Mouse (Mus musculus): ENCODE data around the gene Coq5.

Gene Coq5

DNA sequence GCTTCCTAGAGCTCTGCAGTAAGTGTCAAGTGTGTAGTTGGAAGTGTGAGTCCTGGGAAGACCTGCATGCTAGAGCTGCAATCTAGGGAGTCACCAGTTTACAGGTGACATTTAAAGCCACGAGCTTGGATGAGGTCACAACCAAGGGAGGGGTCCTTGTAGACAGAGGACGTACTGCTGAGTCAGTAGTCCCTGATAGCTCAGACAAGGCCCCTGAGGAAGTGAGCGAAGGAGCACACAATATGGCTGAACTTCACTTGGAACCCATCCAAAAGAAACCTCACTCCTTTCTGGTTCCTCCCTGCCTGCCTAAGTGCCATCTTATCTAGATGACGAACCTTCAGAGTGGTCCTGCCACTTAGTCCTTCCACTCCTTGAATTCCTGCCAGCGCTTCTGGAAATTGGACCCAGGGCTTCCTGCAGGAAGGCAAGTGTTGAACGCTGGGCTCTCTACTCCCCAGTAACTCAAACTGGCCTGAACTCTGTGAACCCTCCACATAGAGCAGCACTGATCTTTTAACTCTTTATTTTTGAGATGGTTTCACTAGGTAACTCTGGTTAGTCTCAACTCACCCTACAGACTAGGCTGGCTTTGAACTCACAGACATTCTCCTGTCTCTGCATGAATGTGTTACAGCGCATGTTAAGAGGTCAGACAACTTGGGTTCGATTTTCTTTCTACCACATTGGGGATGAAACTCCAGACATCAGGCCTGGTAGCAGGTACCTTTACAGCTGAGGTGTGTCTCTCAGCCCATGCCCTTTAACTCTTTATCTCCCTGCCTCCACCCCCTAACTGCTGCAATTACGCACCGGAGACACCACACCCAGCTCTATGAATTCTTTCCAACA, 33.6 kb downstream of the Coq5 start:
- no peak for DNase-seq (ENCODE audit: low spot score)

DNA sequence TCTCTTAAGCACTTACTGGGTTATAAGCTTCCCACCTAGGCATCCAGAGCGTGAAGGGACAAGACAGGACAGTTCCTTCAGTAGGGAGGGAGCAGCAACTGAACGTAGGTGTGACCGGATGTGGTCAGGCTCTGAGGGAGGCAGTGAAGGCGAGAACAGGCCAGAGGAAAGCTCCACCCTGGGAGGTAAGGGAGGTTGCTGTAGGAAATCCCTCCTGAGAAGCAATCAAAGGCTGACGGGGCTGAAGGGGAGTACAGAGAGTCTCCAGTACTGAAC, 34.1 kb downstream of the Coq5 start:
- no peak for DNase-seq (ENCODE audit: low spot score)

DNA sequence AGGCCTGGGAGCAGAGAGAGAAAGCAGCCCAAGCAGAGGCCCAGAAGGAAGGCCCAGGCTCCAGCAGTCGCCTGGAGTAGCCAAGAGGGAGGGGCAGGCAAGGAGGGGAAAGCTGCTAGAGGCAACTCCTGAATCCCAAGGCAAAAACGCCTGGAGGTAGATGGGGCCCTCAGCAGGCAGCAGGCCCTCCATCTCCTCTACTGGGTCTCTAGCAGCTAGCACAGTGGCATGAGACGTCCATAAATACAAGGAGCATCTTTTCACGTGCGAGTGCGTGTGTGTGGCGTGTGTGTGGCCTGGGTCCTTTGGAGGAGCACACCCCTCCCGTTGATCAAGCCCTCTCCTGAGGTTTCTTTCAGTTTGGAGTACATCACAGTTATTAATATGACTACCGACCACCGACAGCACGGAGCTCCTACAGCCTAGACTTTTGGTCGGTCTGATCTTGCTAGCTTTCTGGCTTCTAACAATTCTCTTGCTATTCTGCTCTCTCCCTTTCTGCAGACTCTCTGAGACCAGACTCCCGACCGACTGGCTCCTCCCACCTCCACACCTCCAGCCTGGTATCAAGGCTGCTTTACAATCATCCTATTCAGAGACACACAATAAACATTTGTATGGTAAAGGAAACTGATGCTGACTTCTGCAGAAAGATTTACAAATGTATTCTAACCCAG, 37.6 kb downstream of the Coq5 start:
- DNase-seq (ENCODE audit: low spot score) = no peak

DNA sequence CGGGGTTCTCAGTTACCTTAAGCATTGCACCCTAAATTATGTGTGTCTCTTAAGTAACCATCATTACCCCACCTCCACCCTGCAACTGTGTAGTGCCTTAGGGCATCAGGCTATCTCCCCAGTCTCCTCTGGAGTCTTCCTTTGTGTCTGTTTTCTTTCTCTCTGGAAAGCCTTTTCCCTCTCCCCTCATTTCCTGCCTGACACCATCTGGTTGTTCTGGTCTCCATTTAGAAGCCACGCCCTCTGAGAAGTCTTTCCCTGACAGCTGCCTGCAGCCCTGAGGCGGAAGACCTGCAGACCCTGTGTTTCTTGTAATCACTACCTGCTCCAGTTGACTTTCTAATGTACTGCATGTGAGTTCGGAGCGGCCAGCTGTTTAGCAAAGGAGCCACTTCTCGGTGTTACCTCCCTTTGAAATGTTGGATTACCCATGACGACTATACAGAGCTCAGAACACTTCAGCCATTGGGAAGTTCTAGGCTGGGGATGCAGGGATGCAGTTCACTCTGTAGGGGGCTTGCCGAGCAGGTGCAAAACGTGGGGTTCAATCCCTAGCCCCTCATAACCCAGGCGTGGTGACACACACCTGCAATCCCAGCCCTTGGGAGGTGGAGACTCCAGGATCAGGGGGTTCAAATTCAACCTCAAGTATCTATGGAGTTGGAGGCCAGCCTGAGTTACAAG, 38.3 kb downstream of the Coq5 start:
- no peak for DNase-seq (ENCODE audit: low spot score)

DNA sequence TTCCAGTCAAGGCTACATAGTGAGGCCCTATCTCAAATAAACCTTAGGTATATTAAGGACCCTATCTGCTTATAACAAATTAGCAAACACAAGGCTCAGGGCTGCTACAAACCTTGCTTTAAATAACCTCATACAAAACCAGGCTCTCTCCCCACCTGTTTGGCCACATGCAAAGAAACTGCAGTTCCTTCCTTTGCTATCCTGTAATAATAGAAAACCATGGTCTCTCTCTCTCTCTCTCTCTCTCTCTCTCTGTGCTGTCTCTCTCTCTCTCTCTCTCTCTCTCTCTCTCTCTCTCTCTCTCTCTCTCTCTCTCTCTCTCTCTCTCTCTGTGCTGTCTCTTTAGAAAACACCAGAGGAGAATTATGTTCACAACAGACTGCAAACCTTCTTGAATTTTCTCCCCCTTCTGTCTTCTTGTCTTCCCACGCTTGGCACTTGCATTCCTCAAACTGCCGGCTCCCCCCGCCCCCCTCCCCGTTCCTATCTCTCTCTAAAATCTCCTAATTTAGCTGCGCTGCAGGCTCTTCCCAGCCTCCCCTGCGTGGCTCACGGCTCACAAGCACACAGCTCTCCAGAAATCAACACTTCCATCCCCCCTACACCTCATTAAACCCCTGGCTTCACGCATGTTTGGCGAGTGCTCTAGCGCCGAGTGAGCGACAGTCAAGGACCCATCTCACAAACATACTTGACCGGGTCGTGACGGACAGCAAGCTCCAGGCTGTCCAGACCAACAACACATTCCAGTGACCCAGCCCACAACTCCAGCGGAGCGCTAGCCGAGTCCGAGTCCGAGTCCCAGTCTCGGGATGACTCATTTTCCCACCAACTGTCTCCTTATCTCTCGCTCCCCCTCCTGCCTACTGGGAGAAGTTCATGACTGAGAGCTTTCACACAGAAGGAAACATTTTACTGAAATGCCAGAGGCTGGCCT, 39.8 kb downstream of the Coq5 start:
- peak; percentile 52 for DNase-seq (ENCODE audit: low spot score)

DNA sequence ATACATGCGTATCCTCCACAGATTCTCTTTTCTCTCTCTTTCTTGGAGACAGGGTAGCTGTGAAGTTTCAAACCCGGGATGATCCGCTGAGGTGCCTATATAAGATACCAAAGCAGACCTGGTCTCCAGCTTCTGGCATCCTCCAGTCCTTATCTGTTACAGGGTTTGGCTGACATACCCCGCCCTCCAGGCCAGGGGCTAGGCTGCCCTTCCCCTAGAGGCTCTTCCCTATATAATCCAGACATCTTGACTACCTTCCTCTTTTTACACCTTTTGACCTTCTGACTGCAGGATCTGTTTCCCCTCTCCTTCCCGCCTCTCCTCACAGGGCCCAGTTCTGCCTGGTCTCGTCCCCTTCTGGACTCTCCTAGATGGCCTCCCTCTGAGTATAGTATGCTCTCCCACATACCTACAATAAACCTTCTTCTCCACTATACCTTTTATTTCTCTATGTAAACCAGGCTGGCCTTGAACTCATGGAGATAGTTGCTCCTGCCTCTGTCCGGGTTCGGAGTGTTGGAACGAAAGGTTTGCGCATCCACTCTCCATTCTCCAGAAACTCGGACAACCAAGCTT, 46.9 kb downstream of the Coq5 start:
- DNase-seq (ENCODE audit: low spot score) = no peak

DNA sequence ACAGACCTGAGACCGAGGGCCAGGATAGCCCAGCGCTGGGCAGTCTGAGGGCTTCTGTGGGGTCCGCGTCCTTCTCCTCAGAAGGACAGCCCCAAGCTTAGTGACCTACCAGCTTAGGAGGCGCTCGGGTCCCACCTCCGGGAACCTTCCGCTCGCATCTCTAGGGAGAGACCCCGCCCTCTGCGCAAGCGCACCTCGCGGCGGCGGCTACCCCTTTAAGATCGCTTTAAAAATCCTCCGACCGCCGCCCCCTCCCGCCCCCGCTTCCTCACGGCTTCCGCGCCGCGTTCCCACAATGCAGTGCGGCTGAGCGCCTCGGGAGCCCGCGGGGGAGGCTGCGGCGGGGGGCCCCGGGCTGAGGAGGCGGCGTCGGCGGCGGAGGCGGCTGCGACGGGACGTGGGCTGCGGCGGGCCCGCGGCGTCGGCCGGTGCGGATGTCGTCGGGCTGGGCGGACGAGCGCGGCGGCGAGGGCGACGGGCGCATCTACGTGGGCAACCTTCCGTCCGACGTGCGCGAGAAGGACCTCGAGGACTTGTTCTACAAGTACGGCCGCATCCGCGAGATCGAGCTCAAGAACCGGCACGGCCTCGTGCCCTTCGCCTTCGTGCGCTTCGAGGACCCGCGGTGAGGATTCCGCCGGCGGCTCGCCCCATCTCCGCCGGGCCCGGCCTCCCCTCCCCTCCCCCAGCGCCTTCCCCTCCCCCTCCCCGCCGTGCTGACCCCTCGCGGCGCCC, 47.6 kb downstream of the Coq5 start, which contains the start of gene Srsf9:
Gene Srsf9 (plus strand): TSS at position 303 of the 735 bp plus-strand sequence.
- peak; percentile 96 for DNase-seq (ENCODE audit: low spot score)

DNA sequence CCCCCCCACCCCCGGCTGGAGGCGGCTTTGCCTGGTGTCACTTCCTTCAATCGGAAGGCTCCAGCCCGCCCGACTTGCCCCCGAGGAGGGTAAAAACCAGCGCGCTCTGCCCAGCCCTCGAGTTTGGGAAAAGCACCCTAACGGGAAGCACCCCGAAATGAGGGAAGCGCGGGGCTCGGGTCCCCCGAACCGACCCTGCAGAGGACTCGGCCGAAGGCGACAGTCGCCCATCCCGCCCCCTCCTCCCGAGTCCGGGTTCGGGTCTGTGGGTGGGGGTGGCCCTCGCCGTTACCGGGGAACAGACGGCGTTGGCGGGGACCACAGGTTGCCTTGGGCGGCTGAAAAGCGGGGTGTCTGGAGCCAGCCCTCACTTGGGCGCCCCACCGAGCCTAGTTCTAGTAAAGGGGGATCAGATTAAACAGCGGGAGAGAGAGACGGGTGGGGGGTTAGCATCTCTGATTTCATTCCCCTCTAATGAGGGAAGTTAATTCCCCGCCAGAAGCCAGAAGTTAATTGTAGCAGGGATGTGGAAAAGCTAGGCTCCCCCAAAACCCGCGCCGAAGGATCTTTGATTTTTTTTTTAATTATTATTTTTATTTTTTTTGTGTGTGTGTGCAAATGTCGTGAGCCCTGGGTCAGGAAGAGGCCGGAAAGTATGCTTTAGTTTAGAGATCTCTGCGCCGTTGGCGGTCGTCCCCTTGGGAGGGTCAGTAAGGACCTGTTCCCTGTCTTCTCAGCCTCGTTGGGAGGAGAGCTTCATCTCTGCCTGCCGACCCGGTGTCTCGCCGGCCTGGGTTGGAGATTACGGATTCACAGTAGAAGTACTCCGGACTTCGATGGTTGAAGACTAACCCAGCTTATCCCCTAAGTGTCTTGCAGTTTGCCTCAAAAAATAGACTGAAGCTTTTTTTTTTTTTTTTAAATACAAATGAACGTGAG, 48.4 kb downstream of the Coq5 start:
- DNase-seq (ENCODE audit: low spot score) = peak; percentile 24

DNA sequence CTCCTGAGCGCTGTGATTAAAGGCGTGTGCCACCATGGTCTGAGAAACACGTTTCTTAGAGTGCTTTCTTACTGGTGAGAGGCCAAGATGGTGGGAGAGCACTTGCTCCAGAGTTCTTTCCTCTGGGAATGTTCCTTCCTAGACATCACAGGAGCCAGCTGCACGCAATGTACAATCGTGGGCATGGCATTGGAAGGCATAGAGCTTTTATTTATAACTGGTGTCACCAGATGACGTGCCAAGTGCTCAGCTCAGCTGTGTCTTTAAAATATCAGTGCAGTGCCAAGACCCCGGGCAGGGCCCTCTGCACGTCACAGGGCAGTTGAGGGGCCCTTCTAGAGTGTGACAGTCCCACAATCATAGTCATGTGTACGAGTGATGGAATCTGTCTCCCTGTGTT, 51.5 kb downstream of the Coq5 start:
- no peak for DNase-seq (ENCODE audit: low spot score)

DNA sequence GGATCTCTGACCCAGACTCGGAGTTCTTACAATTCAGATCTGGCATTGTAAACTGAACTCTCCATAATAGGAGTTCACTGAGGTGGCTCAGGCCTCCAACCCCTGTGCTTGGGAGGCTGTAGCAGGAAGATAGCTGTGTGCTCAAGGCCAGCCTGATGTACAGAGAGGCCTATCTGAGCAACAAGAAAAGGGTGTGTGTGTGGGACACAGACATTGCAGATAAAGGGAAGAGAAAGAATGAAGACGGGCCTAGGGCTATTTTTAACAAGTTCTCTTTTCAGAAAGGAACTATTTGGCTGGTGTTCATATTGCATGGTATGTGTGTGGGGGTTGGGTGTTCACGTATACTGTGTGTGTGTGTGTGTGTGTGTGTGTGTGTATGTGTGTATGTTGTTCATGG, 54.2 kb downstream of the Coq5 start:
- DNase-seq (ENCODE audit: low spot score) = no peak

DNA sequence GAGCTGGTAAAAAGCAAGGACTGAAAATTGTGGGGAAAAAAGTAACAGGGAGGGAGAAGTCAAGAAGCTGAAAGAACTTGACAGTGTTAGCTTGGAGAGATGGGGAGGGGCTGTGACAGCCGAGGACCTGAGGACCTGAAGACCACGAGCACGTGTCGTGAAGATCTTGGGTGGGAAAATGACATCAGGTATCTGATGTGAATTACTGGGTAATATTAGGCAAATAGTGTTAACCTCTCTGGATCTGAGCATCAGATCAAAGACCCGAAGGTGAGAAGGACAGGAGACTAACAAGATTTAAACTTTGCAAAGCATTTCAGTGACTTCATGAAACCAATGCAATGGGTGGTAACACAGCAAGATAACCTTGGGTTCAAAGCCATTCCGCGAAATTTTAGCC, 60.5 kb downstream of the Coq5 start:
- DNase-seq (ENCODE audit: low spot score) = no peak

DNA sequence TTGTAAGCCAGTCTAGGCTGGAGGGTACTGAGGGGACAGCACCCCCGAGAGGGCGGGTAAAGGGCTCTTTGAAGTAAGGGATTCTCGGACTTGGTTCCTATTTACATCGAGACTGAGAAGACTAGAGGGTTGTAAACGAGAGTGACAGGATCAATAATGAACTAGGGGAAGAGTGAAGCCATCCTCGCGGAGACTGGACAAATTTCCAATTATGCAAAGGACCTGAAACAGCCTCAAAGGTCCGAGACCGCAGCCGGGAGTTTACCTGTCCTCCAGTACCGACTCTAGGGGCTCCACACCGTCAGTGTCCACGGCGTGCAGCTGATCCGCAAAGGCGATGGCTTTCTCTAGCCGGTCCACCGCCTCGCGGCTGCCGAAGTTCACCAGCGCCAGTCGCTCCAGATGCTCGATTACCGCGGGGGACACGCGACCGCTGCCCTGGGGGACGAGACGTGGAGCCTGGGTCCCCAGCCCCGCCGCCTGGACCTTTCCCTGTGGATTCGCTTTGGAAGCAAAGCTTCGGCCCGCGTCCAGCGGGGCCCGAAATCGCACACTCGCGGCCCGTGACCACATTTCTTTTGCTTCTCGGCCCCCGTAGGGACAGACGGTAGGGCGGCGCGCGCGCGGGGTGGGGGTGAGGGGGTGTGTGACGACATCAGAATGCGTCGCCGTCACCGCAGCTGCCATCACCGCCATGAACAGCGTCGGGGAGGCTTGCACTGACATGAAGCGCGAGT, 61.3 kb downstream of the Coq5 start, which contains the start of the genes Gatc and Triap1:
Gene Gatc (minus strand): TSS at position 602 of the 737 bp plus-strand sequence.
Gene Triap1 (plus strand): TSS at position 649 of the 737 bp plus-strand sequence.
- DNase-seq (ENCODE audit: low spot score) = peak; percentile 87

DNA sequence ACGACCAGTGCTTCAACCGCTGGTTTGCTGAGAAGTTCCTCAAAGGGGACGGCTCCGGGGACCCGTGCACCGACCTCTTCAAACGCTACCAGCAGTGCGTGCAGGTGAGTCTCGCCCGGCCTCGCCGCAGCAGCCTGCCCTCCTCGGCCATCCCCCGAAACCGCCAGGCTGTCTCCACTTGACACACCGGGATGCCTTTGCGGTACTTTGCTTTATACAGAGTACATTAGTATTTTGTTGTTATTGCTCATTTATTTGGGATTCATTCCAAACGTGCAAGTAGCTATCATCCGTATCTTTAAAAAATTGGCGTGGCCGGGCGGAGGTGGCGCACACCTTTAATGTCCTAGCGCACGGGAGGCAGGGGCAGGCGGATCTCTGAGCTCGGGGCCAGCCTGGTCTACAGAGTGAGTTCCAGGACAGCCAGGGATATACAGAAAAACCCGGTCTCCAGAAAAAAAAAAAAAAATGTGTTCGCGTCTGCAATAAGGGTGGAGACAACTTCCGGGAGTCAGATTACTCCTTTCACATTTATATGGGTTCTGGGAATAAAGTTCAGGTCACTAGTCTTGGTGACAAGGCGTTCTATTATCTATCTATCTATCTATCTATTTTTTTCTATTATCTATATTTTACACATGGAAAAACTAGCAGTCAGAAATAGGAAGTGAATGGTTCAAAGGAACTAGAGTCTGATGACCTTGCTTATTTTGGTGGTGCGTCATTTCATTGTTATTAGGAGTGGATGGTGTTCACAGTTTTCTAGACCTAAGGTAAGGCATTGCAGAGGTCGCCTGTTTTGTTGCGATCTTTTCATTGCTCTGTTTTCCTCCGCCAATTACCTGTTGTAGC, 62.1 kb downstream of the Coq5 start:
- no peak for DNase-seq (ENCODE audit: low spot score)

All from urinary bladder, postnatal 25 days (tissue).